Mouse (Mus musculus): ENCODE measurements around the gene Napa. TPM values are rescaled to one million over a fixed set of nuclear protein-coding genes. Genes with fewer than 3 reads are reported as not detected.

Gene Napa
- total RNA-seq, 2 experiments from 2014 or later: 277 to 292 TPM

Other genes with a start within 250 kb of the Napa start
- not detected for gene Crx, start 218.5 kb upstream of the Napa start, total RNA-seq (2021)
- under 1 TPM in 1 of 2 experiments, not detected in 1; 0.19 TPM for gene Crxos, start 215.8 kb upstream of the Napa start, total RNA-seq (2021)
- 1,000 to 10,000 TPM; 1,080 TPM for gene Selenow, start 176.1 kb upstream of the Napa start, total RNA-seq (2021)
- gene Nop53, start 152.4 kb upstream of the Napa start, total RNA-seq (2021): 100 to 1,000 TPM; 116 to 129 TPM
- 1 to 10 TPM; 4.5 to 6.1 TPM for gene Ehd2, start 130.9 kb upstream of the Napa start, total RNA-seq (2021)
- gene Bicra, start 50.5 kb upstream of the Napa start, total RNA-seq (2021): 10 to 100 TPM; 11.8 to 13.9 TPM
- gene Zfp541, start 36.6 kb upstream of the Napa start, total RNA-seq (2021): under 1 TPM; 0.66 to 0.70 TPM
- gene Kptn, start 21.4 kb downstream of the Napa start, total RNA-seq (2021): 10 to 100 TPM; 34.9 to 35.1 TPM
- gene Slc8a2, start 31.4 kb downstream of the Napa start, total RNA-seq (2021): 100 to 1,000 TPM; 214 to 216 TPM
- gene Meis3, start 76.6 kb downstream of the Napa start, total RNA-seq (2021): 10 to 100 TPM; 39.8 to 41.7 TPM
- 10 to 100 TPM; 11.3 to 13.4 TPM for gene Dhx34, start 123.6 kb downstream of the Napa start, total RNA-seq (2021)
- gene C5ar2, start 145.7 kb downstream of the Napa start, total RNA-seq (2021): under 1 TPM; 0.58 to 0.73 TPM
- 1 to 10 TPM; 1.2 to 2.4 TPM for gene C5ar1, start 161.1 kb downstream of the Napa start, total RNA-seq (2021)
- gene Inafm1, start 175.2 kb downstream of the Napa start, total RNA-seq (2021): 10 to 100 TPM; 38.0 to 39.7 TPM
- gene Ccdc9, start 188.3 kb downstream of the Napa start, total RNA-seq (2021): 100 to 1,000 TPM in 1 of 2 experiments, 10 to 100 TPM in 1; 81.0 to 102 TPM
- 10 to 100 TPM in 1 of 2 experiments, 1 to 10 TPM in 1; 7.5 to 11.8 TPM for gene Bbc3, start 209.9 kb downstream of the Napa start, total RNA-seq (2021)